Mouse (Mus musculus): Measurements from ENCODE around the gene Rps9.
A peak's percentile ranks its signal among the peaks of the same experiment; 100 is the strongest.

Gene Rps9

DNA sequence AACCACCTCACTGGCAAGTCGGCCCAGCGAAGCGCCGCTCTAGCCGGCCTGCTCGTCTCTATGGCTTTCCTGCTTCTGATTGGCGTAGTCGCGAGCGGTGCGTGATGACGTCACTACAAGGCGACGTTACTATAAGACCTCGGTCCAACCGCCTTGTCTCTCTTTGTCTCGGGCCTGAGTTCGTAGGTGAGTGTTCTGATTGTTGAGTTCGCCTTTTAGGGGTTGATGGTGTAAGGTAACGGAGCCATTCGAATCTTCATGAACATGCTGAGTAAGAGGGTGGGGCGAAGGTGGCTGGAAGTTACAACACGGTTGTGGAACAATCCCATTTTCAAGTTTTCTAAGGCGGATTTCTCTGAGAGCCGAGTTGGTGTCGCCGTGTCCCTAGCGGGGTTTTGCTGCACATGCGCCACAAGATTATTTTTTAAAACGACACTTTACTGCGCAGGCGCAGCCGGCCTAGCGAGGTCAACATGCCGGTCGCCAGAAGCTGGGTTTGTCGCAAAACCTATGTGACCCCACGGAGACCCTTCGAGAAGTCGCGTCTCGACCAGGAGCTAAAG, at the start of gene Rps9:
Rps9 (plus strand) TSS at position 115 of the 563 bp plus-strand sequence.
- peak; percentile 99 for DNase-seq (ENCODE audit: low read depth, low spot score)

- DNase-seq (ENCODE audit: low read depth, low spot score) = no peak
Measured at GRCm38 (mm10) chr7:3656966-3657365, 46.8 kb upstream of the Rps9 start.

- no peak for DNase-seq (ENCODE audit: low read depth, low spot score)
Measured at GRCm38 (mm10) chr7:3658578-3658977, 45.2 kb upstream of the Rps9 start.

GRCm38 (mm10) chr7:3664524-3665214, 39.1 kb upstream of the Rps9 start:
- DNase-seq (ENCODE audit: low read depth, low spot score) = no peak

GRCm38 (mm10) chr7:3665215-3666114, 38.3 kb upstream of the Rps9 start, which contains the start of gene Leng1:
TSS of gene Leng1 (minus strand) at chr7:3665840.
- DNase-seq (ENCODE audit: low read depth, low spot score) = peak; percentile 96

- no peak for DNase-seq (ENCODE audit: low read depth, low spot score)
Measured at GRCm38 (mm10) chr7:3666921-3667391, 36.8 kb upstream of the Rps9 start.

DNA sequence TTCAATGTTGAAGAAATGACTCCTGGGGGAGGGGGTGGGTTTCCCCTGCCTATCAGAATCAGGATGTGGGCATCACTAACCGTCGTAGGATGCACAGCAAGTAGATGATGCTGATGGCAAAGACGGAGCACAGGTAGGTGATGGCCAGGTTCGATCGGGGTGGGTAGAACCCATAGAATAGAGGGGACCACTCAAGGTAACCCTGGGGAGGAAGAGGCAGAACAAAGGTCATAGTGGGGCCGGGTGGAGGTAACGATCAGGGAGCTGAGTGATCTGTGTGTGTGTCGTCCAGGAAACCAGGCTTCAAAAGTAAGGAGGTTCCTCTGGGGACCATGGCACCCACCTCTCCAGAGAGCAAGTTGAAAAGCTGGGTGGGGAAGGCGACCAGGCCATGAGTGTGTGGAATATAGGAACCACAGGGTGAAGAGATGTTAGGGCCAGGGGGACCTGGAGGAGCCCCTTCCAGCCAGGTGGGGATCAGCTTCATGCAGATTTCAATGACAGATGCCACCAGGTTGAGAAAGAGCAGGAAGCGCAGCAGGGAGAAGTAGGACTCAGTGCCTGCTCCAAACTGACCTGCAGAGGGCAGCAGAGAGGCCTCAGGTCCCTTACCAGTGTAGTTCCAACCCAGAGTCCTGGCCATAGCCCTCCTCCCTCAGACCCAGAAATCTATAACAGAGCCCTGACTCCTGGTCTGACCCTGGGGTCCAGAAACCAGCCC, 29.1 kb upstream of the Rps9 start:
- peak; percentile 85 for DNase-seq (ENCODE audit: low read depth, low spot score)

GRCm38 (mm10) chr7:3675228-3675548, 28.6 kb upstream of the Rps9 start:
- DNase-seq (ENCODE audit: low read depth, low spot score) = no peak

GRCm38 (mm10) chr7:3676371-3676770, 27.4 kb upstream of the Rps9 start:
- DNase-seq (ENCODE audit: low read depth, low spot score) = no peak

DNA sequence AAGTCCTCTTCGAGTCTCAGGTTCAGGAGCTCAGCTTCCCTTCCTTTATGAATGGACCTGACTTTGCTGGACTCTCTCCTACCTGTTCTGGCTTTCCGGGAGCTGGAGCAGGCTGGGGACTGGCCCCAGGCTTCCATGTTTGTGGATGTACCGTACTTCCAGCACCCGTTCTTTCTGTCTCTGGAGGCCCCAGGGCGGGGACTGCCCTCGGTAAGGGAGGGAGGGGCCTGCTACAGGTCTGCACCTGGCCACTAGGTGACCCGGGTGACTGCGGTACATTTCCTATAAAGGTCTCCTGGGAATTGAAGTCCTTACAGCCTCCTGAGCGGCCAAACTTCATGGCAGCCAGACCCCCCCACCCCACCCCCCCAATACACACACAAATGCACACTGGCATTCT, 26.5 kb upstream of the Rps9 start, which contains the start of gene Tmc4:
Tmc4 (minus strand) TSS at position 212 of the 400 bp plus-strand sequence.
- no peak for DNase-seq (ENCODE audit: low read depth, low spot score)

DNA sequence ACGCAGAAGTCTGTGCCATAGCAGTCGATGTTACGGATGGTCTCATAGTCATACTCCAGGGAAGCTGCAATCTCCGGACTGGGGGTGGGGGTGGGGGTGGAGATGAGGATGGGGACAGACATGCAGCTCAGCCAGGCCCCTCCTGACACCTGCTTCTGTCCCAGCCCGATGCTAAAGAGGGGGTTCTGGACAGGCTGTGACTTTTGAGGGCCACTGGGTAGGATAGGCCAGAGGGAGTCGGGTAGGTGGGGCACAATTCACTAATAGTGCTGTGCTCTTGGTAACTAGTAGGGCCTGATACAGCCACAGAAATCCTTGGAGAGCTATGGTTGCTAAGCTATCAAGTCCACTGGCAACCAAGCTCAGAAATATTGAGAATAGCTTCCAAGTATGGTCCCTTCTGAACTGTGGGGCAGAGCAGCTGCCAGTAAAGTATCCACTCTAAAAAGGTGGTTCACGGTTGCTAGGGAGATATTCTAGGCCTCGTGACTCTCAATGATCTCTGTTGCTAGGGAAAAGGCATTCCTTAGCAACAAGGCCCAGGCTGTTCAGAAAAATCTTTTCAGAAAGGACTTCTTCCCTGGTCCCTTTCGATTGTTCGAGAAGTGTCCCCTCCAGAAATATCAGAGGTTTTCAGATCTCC, 19.8 kb upstream of the Rps9 start:
- no peak for DNase-seq (ENCODE audit: low read depth, low spot score)

DNA sequence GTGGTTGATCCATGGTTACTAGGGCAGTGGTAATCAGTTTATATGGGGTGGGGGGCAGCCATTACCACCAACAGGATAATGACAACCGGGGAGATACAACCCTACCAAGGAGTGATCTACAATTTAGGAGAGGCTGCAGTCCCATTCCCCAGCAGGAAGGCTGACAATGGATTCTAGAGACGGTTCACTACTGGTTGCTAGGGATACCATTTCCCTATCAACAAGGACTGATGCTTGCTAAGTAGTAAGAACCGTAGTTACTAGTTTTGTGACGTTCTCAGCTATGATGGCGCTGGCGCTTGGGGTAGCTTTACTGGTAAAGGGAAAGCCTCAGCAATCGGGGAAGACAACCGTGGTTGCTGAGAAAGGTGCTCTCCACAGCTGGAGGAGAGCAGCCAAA, 19.1 kb upstream of the Rps9 start:
- DNase-seq (ENCODE audit: low read depth, low spot score) = no peak

GRCm38 (mm10) chr7:3685400-3686187, 18.2 kb upstream of the Rps9 start:
- DNase-seq (ENCODE audit: low read depth, low spot score) = no peak

GRCm38 (mm10) chr7:3691919-3692318, 11.9 kb upstream of the Rps9 start:
- no peak for DNase-seq (ENCODE audit: low read depth, low spot score)

DNA sequence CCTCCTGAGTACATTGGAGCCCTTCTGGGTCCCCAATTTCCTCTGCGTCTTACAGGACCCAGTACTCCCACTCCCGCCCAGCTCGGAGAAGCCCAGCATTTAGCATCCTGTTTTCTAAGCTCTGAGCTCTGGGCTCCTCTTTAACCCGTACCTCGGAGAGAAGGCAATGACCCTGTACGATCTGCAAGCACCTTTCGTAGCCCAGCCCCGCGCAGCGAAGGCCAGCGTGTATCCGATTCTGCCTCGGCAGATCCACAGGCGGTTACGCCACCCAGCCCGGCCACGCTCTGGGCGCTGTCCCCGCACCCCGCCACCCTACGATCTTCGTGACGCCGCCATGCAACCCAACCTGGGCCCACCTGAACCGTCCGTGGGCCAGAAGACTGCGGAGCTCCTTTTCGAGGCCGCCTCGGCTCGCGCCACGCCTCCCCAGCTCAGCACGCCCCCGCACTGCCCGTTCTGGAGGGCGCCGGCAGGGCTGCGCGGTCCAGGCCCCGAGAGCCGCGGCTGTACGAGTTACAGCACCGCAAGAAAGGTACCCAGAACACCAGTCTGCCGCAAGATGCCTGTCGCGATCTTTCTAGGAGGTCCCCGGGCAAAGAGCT, 11.3 kb upstream of the Rps9 start, which contains the start of gene Tsen34:
Tsen34 (plus strand) TSS at position 482 of the 605 bp plus-strand sequence.
- no peak for DNase-seq (ENCODE audit: low read depth, low spot score)

- DNase-seq (ENCODE audit: low read depth, low spot score) = peak; percentile 96
Measured at GRCm38 (mm10) chr7:3692987-3693808, 10.6 kb upstream of the Rps9 start, which contains the start of gene Mboat7. TSS of gene Mboat7 (minus strand) at chr7:3693523.

GRCm38 (mm10) chr7:3693809-3694075, 10.1 kb upstream of the Rps9 start:
- DNase-seq (ENCODE audit: low read depth, low spot score) = no peak

GRCm38 (mm10) chr7:3694076-3694948, 9.5 kb upstream of the Rps9 start:
- peak; percentile 89 for DNase-seq (ENCODE audit: low read depth, low spot score)
